Mouse (Mus musculus) lung, adult 10 weeks (tissue): Measurements from ENCODE around the gene Noto. TPM values are rescaled to one million over a fixed set of nuclear protein-coding genes. Genes with fewer than 3 reads are reported as not detected.

Experiments used
- polyA plus RNA-seq: library from polyadenylated mRNA; stranded (reverse); fragments of 350-450 nt; fragmentation: Illumina TruSeq; extraction: RNeasy Lipid Tissue Mini Kit (QIAGEN cat#74804); gene quantifications from one replicate; pipeline ENCODE4 v1.2.3, GENCODE M21; 2014; ENCODE audit warnings: low read depth, low replicate concordance; ENCODE audit not compliant: insufficient read depth

Noto gene
- not detected for polyA plus RNA-seq

GRCm38 (mm10) chr6:85423836-85424379, at the start of gene Noto:
TSS of gene Noto (plus strand) at chr6:85423886.

GRCm38 (mm10) chr6:85373951-85374733, 49.5 kb upstream of the Noto start, which contains the start of gene Rab11fip5:
TSS of gene Rab11fip5 (minus strand) at chr6:85374634.

GRCm38 (mm10) chr6:85431842-85432431, 8.3 kb downstream of the Noto start, which contains the start of gene Smyd5:
TSS of gene Smyd5 (plus strand) at chr6:85431989.

GRCm38 (mm10) chr6:85450697-85451663, 27.3 kb downstream of the Noto start, which contains the start of gene Cct7:
TSS of gene Cct7 (plus strand) at chr6:85451514.

GRCm38 (mm10) chr6:85451664-85452410, 28.2 kb downstream of the Noto start, which contains the start of gene Pradc1:
TSS of gene Pradc1 (minus strand) at chr6:85451970.

Other genes with a start within 250 kb of the Noto start
- not detected for gene Emx1, start 236.4 kb upstream of the Noto start, polyA plus RNA-seq
- gene Sfxn5, start 90.5 kb upstream of the Noto start, polyA plus RNA-seq: 3.7 TPM
- gene Rab11fip5, start 49.3 kb upstream of the Noto start, polyA plus RNA-seq: 8.5 TPM
- gene Smyd5, start 8.1 kb downstream of the Noto start, polyA plus RNA-seq: 9.1 TPM
- gene Cct7, start 27.6 kb downstream of the Noto start, polyA plus RNA-seq: 135 TPM
- gene Pradc1, start 28.1 kb downstream of the Noto start, polyA plus RNA-seq: 23.8 TPM
- gene Fbxo41, start 79.1 kb downstream of the Noto start, polyA plus RNA-seq: not detected
- not detected for gene Egr4, start 89.7 kb downstream of the Noto start, polyA plus RNA-seq
- 0.84 TPM for gene Alms1, start 163.6 kb downstream of the Noto start, polyA plus RNA-seq